Mouse (Mus musculus): Measurements from ENCODE around the gene Phkg1. TPM values are rescaled to one million over a fixed set of nuclear protein-coding genes. Genes with fewer than 3 reads are reported as not detected.
"Not testable (repeated sequence)": the region's sequence is repeated elsewhere in the genome, so short reads cannot be mapped to it uniquely, and the experiment has no call there.

Gene Phkg1
- polyA plus RNA-seq, 1 experiment from 2014 or later: 0.08 TPM

DNA sequence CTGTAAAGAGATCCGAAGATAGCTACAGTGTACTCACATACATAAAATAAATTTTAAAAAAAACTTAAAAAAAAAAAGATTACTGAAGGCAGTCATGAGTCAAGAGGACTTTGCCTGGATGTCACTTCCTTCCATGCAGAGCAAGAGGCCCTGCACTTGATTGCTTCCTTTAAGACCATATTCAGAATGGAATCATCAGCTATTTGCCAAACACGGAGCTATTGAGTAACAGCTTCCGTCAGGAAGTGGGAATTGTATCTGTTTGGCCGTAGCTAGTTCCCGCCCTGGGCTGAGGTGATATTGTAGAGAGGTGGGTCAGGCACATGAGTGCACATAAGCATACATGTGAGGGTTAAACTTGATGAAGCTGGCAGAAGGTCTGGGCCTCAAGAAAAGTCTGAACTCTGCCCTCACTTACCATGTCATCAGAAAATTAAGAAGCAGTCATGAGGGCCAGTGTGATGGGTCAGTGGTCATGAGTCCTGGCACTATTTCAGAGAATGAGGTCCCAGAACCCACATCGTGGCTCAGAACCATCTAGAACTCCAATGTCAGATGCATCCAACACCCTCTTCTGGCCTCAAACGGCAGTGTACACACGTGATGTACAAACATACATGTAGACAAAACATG lies 26.6 kb upstream of the Phkg1 start:
- no peak for TF ChIP-seq EP300 (optimal IDR thresholded peaks at IDR 0.05)
- TF ChIP-seq CTCF (IDR thresholded peaks at IDR 0.05; ENCODE audit: low read depth): no peak
- Histone ChIP-seq H3K4me2 (replicated peaks; ENCODE audit: low read depth) (no peak overlapping the region), H3K9ac (ENCODE audit: low read length) (no peak overlapping the region), H3K9me3 (ENCODE audit: control insufficient read depth, low read length) (no peaks in the 10 kb centered on the region), H3K4me1 (replicated peaks; ENCODE audit: control insufficient read depth, insufficient read depth) (no peaks in the 10 kb centered on the region), H3K27ac (replicated peaks) (no peak overlapping the region), H3K4me3 (ENCODE audit: low read depth, low read length) (no peak overlapping the region), H3K36me3 (ENCODE audit: control insufficient read depth, insufficient read depth, low read length) (no peaks in the 10 kb centered on the region), H3K27me3 (ENCODE audit: control insufficient read depth, insufficient read depth, low read length) (no peaks in the 10 kb centered on the region)
- WGBS: 72% methylated on average over 8 of the region's 8 CpGs
- ATAC-seq (ENCODE audit: low FRiP score, low TSS enrichment): peak; percentile 75; the same call in 1 of the 2 replicates
- no peak for DNase-seq (ENCODE audit: low spot score)

DNA sequence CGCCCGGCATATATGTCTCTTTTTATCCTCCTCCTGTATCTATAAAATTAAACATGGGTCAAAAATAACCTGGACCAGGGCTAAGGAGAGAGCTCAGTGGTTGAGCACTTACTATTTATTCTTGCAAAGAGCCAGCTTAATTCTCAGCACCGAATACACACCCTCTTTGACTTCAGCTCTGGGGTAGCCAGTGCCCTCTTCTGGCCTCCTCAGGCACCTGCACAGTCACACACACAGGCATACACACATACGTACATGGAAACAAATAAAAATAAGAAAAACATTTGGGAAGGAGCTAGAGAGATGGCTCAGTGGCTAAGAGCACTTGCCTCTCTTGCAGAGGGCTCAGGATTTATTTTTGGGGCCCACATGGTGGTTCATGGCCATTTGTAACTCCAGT lies 23.6 kb upstream of the Phkg1 start:
- DNase-seq (ENCODE audit: low spot score) (no peak), ATAC-seq (ENCODE audit: low FRiP score, low TSS enrichment) (no peak)
- no peak for TF ChIP-seq CTCF (IDR thresholded peaks at IDR 0.05; ENCODE audit: low read depth)
- no peak for TF ChIP-seq EP300 (optimal IDR thresholded peaks at IDR 0.05)
- no peak overlapping the region for H3K4me2 ChIP-seq (replicated peaks; ENCODE audit: low read depth)
- no peaks in the 10 kb centered on the region for H3K36me3 ChIP-seq (ENCODE audit: control insufficient read depth, insufficient read depth, low read length)
- H3K4me1 ChIP-seq (replicated peaks; ENCODE audit: control insufficient read depth, insufficient read depth): no peaks in the 10 kb centered on the region
- H3K27ac ChIP-seq (replicated peaks): no peak overlapping the region
- H3K9ac ChIP-seq (ENCODE audit: low read length): no peak overlapping the region
- H3K27me3 ChIP-seq (ENCODE audit: control insufficient read depth, insufficient read depth, low read length): no peaks in the 10 kb centered on the region
- no peaks in the 10 kb centered on the region for H3K9me3 ChIP-seq (ENCODE audit: control insufficient read depth, low read length)
- no peak overlapping the region for H3K4me3 ChIP-seq (ENCODE audit: low read depth, low read length)
- WGBS: 92% methylated on average over 4 of the region's 4 CpGs

DNA sequence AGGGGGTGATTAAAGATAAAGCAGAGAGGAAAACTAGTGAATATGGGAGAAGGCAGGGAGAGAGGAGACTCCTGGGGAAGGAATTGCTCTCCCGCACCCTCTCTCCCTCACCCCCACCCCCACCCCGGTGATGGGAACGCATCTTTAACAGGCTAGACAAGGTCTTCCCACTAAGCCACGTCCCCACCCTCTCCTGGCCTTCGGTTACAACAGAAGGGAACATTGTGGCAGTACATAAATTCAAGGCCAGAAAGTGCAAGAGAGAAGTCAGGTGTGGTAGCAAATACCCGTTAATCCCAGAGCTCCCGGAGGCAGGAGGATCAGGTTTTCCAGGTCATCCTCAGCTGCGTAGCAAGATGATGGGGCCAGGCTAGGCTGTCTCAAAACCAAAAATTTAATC lies 21.0 kb upstream of the Phkg1 start:
- 53% methylated on average over 8 of the region's 8 CpGs for WGBS
- DNase-seq (ENCODE audit: low spot score): no peak
- no peaks in the 10 kb centered on the region for H3K27me3 ChIP-seq (ENCODE audit: control insufficient read depth, insufficient read depth, low read length)
- H3K9me3 ChIP-seq (ENCODE audit: control insufficient read depth, low read length): no peaks in the 10 kb centered on the region
- TF ChIP-seq CTCF (IDR thresholded peaks at IDR 0.05; ENCODE audit: low read depth) (no peak), EP300 (optimal IDR thresholded peaks at IDR 0.05) (no peak)
- no peak overlapping the region for H3K4me2 ChIP-seq (replicated peaks; ENCODE audit: low read depth)
- no peak overlapping the region for H3K9ac ChIP-seq (ENCODE audit: low read length)
- no peaks in the 10 kb centered on the region for H3K4me1 ChIP-seq (replicated peaks; ENCODE audit: control insufficient read depth, insufficient read depth)
- H3K27ac ChIP-seq (replicated peaks): no peak overlapping the region
- H3K4me3 ChIP-seq (ENCODE audit: low read depth, low read length): no peak overlapping the region
- H3K36me3 ChIP-seq (ENCODE audit: control insufficient read depth, insufficient read depth, low read length): no peaks in the 10 kb centered on the region
- ATAC-seq (ENCODE audit: low FRiP score, low TSS enrichment): no peak

DNA sequence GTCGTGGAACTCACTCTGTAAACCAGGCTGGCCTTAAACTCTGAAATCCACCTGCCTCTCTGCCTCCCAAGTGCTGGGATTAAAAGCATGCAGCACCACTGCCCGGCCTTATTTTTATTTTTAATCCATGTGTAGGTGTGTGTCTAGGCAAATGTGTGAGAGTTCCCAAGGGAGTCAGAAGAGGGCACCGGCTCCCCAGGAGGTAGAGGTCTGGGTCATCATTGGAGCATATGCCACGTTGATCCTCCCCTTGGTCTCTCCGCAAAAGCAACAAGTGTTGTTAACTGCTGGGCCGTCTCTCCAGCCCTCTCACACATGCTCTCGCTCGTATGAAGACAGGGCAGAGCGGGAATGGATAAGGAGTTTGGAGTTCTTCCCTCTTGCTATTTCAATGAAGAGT lies 20.4 kb upstream of the Phkg1 start:
- no peak overlapping the region for H3K27ac ChIP-seq (replicated peaks)
- no peak overlapping the region for H3K9ac ChIP-seq (ENCODE audit: low read length)
- H3K4me3 ChIP-seq (ENCODE audit: low read depth, low read length): no peak overlapping the region
- ATAC-seq (ENCODE audit: low FRiP score, low TSS enrichment) (no peak), DNase-seq (ENCODE audit: low spot score) (no peak)
- no peak for TF ChIP-seq EP300 (optimal IDR thresholded peaks at IDR 0.05)
- H3K4me1 ChIP-seq (replicated peaks; ENCODE audit: control insufficient read depth, insufficient read depth): no peaks in the 10 kb centered on the region
- H3K36me3 ChIP-seq (ENCODE audit: control insufficient read depth, insufficient read depth, low read length): no peaks in the 10 kb centered on the region
- WGBS: 69% methylated on average over 9 of the region's 9 CpGs
- no peak overlapping the region for H3K4me2 ChIP-seq (replicated peaks; ENCODE audit: low read depth)
- no peaks in the 10 kb centered on the region for H3K27me3 ChIP-seq (ENCODE audit: control insufficient read depth, insufficient read depth, low read length)
- no peaks in the 10 kb centered on the region for H3K9me3 ChIP-seq (ENCODE audit: control insufficient read depth, low read length)

DNA sequence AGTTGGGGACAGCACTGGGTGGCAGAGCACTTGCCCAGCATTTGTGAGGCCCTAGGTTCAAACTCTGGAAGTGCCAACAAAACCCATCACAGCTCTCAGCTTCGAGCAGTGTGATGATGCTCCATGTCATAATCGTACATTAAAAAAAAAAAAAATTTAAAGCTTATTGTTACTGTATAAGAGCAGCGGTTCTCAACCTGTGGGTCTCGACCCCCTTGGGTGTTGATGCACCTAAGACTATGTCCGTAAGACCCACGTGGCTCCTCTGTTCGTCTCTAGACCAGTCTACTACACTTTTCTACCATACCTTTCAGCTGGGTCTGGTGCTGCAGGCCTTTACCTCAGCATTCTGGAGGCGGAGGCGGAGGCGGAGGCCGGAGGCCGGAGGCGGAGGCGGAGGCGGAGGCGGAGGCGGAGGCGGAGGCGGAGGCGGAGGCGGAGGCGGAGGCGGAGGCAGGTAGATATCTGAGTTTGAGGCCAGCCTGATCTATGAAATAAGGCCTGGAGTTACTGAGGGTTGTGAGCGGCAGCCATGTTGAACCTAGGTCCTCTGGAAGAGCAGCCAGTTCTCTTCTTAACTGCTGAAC lies 19.8 kb upstream of the Phkg1 start:
- no peaks in the 10 kb centered on the region for H3K4me1 ChIP-seq (replicated peaks; ENCODE audit: control insufficient read depth, insufficient read depth)
- H3K4me3 ChIP-seq (ENCODE audit: low read depth, low read length): no peak overlapping the region
- no peak overlapping the region for H3K9ac ChIP-seq (ENCODE audit: low read length)
- ATAC-seq (ENCODE audit: low FRiP score, low TSS enrichment) (no peak), DNase-seq (ENCODE audit: low spot score) (no peak)
- H3K36me3 ChIP-seq (ENCODE audit: control insufficient read depth, insufficient read depth, low read length): no peaks in the 10 kb centered on the region
- H3K27me3 ChIP-seq (ENCODE audit: control insufficient read depth, insufficient read depth, low read length): no peaks in the 10 kb centered on the region
- no peaks in the 10 kb centered on the region for H3K9me3 ChIP-seq (ENCODE audit: control insufficient read depth, low read length)
- TF ChIP-seq EP300 (optimal IDR thresholded peaks at IDR 0.05): no peak
- WGBS: 88% methylated on average over 23 of the region's 24 CpGs
- H3K27ac ChIP-seq (replicated peaks): no peak overlapping the region
- no peak overlapping the region for H3K4me2 ChIP-seq (replicated peaks; ENCODE audit: low read depth)

DNA sequence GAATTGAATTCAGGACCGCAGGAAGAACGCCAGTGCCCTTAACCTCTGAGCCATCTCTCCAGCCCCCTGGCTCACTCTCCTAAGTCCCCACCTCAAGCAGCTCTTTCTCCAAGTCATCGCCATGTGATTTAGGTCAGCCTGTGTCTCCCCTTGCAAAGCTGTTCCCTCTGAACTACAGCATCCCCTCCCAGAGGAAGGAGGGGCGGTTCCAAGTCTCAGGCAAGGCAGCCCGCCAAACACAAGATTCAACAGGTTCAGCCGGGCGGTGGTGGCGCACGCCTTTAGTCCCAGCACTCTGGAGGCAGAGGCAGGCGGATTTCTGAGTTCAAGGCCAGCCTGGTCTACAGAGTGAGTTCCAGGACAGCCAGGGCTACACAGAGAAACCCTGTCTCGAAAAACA lies 17.1 kb upstream of the Phkg1 start:
- H3K4me1 ChIP-seq (replicated peaks; ENCODE audit: control insufficient read depth, insufficient read depth); ATAC-seq (ENCODE audit: low FRiP score, low TSS enrichment); DNase-seq (ENCODE audit: low spot score); H3K36me3 ChIP-seq (ENCODE audit: control insufficient read depth, insufficient read depth, low read length); H3K4me3 ChIP-seq (ENCODE audit: low read depth, low read length); H3K9me3 ChIP-seq (ENCODE audit: control insufficient read depth, low read length); H3K27me3 ChIP-seq (ENCODE audit: control insufficient read depth, insufficient read depth, low read length); H3K9ac ChIP-seq (ENCODE audit: low read length); H3K27ac ChIP-seq (replicated peaks); H3K4me2 ChIP-seq (replicated peaks; ENCODE audit: low read depth): not testable (repeated sequence)
- 78% methylated on average over 11 of the region's 11 CpGs for whole genome bisulfite sequencing

Data from stomach, postnatal 0 days (tissue).